Mouse (Mus musculus) heart, embryonic 13.5 days (tissue): ENCODE data around the gene Etfrf1. TPM values are rescaled to one million over a fixed set of nuclear protein-coding genes. Genes with fewer than 3 reads are reported as not detected.

Source experiments
- ATAC-seq: fragments of 200-750 bp; cut with Nextera tagmentation; 2 replicates; pipeline ENCODE4 v1.8.0; 2017; ENCODE audit warnings: moderate TSS enrichment; ENCODE audit not compliant: insufficient number of reproducible peaks, low FRiP score, low TSS enrichment; ENCODE audit errors: extremely low read depth
- H3K27ac ChIP-seq: fragments of 300-500 bp; sonication (generic); replicated peaks from 2 replicates; pipeline ENCODE4 v1.5.1; 2015; ENCODE audit warnings: moderate library complexity, mild to moderate bottlenecking, inconsistent platforms
- H3K27me3 ChIP-seq: fragments of 300-500 bp; sonication (generic); replicated peaks from 2 replicates; pipeline ENCODE4 v1.6.1; 2015; ENCODE audit warnings: mild to moderate bottlenecking, inconsistent platforms
- H3K36me3 ChIP-seq: fragments of 300-500 bp; sonication (generic); 2 replicates; pipeline ENCODE4 v1.6.1; 2015; ENCODE audit warnings: mild to moderate bottlenecking, inconsistent platforms
- H3K4me1 ChIP-seq: fragments of 300-500 bp; sonication (generic); 2 replicates; pipeline ENCODE4 v1.6.1; 2015; ENCODE audit warnings: inconsistent platforms
- H3K4me2 ChIP-seq: fragments of 300-500 bp; sonication (generic); 2 replicates; pipeline ENCODE4 v1.6.1; 2015; ENCODE audit warnings: inconsistent platforms, mild to moderate bottlenecking, moderate library complexity
- H3K4me3 ChIP-seq: fragments of 300-500 bp; sonication (generic); 2 replicates; pipeline ENCODE4 v1.5.1; 2015; ENCODE audit warnings: moderate library complexity, mild to moderate bottlenecking, inconsistent platforms
- H3K9ac ChIP-seq: fragments of 300-500 bp; sonication (generic); 2 replicates; pipeline ENCODE4 v1.6.1; 2015; ENCODE audit warnings: inconsistent platforms, mild to moderate bottlenecking, moderate library complexity
- H3K9me3 ChIP-seq: fragments of 300-500 bp; sonication (generic); 2 replicates; pipeline ENCODE4 v1.6.1; 2016; ENCODE audit warnings: inconsistent platforms
- WGBS: fragments of 180-500 bp; shearing (Covaris S2); methylation state at CpG from one replicate; pipeline ENCODE4 v1.1.7; 2015; ENCODE audit warnings: mixed read lengths; 5-methylcytosine and 5-hydroxymethylcytosine counted together
- polyA plus RNA-seq: library from polyadenylated mRNA; unstranded; fragments of >200 nt; fragmentation: Nextera tagmentation; extraction: Ambion mirVana; gene quantifications from 2 replicates; pipeline ENCODE4 v1.2.1, GENCODE M21; 2015

Gene Etfrf1
- polyA plus RNA-seq, 1 experiment from 2014 or later = 52.7 TPM

DNA sequence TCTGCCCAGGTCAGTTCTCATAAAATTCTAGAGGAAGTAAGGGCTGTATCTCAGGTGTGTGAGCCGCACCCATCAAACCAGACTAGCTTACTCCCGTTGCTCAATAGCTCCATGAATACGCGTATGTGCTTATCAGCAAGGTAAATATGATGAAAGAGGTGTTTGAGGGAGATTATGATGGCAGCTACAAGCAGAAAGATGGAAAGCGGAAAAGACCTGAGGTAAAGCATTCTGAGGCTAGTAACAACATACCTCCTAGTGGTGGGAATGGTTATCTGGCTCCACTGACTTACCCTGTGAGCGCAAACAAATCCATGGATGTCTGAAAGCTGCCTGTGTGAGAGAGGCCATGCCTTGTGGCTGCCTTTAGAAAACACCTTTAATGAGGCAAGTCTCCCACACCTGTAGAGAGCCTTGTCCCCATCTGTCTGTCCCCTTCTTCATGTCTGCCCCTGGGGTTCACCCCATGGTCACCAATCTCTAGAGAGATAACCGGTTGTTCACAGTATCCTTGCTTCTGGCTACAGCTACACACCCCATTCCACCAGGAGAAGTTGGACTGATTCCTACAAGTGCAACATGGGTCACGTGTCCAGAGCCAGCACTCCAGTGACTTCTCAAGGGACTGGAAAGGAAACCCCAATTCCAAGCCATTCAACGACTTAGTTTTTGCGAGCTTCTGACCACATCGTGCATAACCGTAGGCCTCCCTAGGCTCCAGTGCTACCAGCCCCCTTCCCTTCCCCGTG, 45.2 kb downstream of the Etfrf1 start:
- Histone ChIP-seq H3K27me3 (peaks cover 95% of the 10 kb centered on the region), H3K36me3 (no peaks in the 10 kb centered on the region), H3K4me1 (peaks cover 7% of the 10 kb centered on the region; the same call in 1 of the 2 replicates), H3K4me2 (no peak overlapping the region), H3K4me3 (no peak overlapping the region), H3K9me3 (no peaks in the 10 kb centered on the region), H3K9ac (no peak overlapping the region), H3K27ac (no peak overlapping the region)
- WGBS = 67% methylated on average over 13 of the region's 13 CpGs
- no peak for ATAC-seq

DNA sequence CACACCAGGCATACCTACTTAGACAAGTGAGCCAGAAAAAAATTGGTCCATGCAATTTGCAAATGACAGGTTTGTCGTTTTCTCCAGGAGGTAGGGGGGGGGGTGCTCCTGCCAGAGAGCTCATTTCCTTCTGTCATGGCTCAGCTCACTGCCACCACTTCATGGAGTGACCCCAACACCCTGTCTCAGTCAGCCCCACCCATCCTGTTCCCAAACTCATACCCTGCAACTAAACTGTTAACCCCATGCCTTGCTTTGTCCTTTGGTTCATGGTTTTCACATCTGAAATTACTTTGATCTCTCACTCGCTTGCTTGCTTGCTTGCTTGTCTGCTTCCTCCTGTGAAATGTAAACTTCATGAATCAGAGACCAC, 45.8 kb downstream of the Etfrf1 start:
- Histone ChIP-seq H3K9me3 (no peaks in the 10 kb centered on the region), H3K27me3 (peaks cover 92% of the 10 kb centered on the region), H3K36me3 (no peaks in the 10 kb centered on the region), H3K4me2 (no peak overlapping the region), H3K4me3 (no peak overlapping the region), H3K27ac (no peak overlapping the region), H3K4me1 (0 out of 2 replicates have a peak, but pooled peaks cover 6% of the 10 kb centered on the region), H3K9ac (no peak overlapping the region; the same call in 1 of the 2 replicates)
- no peak for ATAC-seq
- WGBS = 33% methylated on average over 2 of the region's 2 CpGs

DNA sequence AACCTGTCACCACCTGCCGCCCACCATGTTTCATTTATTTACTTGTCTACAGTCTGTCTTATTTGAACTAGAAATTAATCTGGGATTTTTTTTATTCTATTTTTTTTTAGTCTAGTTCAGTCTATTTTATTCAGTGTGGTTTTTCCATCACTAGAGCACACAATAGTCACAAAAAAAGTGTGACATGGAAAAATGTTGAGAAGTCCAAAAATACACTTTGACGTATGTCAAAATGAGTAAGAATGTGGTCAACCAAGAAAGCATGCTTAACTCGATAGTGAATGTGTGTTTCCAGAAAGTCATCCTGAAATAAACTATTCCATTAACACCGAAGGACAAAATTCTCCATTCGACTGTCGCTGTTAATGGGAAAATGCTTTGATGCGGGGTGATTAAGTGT, 51.4 kb downstream of the Etfrf1 start:
- Histone ChIP-seq H3K27me3 (peaks cover 93% of the 10 kb centered on the region), H3K36me3 (no peaks in the 10 kb centered on the region), H3K4me3 (no peak overlapping the region), H3K4me2 (no peak overlapping the region), H3K27ac (no peak overlapping the region), H3K9ac (no peak overlapping the region), H3K4me1 (no peaks in the 10 kb centered on the region), H3K9me3 (no peaks in the 10 kb centered on the region)
- ATAC-seq = no peak
- WGBS = 83% methylated on average over 7 of the region's 7 CpGs

Other genes with a start within 250 kb of the Etfrf1 start
- gene Bcat1, start 134.9 kb upstream of the Etfrf1 start, polyA plus RNA-seq = 7.3 and 7.6 TPM in 2 replicates
- 2.2 and 2.4 TPM in 2 replicates for gene Lrmp, start 95.5 kb upstream of the Etfrf1 start, polyA plus RNA-seq
- 0.29 and 0.56 TPM in 2 replicates for gene Casc1, start 129 bp upstream of the Etfrf1 start, polyA plus RNA-seq
- 33.9 and 39.9 TPM in 2 replicates for gene Kras, start 39.1 kb downstream of the Etfrf1 start, polyA plus RNA-seq